Mouse (Mus musculus): ENCODE results near the gene Kif5c. TPM values are rescaled to one million over a fixed set of nuclear protein-coding genes. Genes with fewer than 3 reads are reported as not detected.

Kif5c gene
- polyA plus RNA-seq, 1 experiment from 2014 or later, result 1.1 TPM

DNA sequence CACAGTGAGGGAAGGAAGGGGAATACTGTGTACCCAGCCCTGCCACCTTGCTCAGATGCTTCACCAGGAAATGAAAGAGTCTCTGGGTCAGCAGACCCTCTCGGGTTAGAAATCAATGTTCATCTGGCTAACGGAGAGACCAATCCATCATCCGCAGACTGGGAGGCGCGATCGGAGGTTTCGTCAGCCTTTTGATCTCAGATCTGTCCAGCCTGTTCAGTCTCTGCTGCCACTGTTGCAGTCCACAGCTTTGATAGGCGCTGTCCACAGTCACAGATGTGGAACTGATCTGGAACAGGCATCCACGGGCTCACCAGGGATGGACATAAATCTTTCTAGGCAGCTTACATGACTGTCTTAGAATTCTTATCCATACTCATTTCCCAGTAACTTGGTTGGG lies 29.2 kb downstream of the Kif5c start:
- WGBS, result 26% methylated on average over 9 of the region's 9 CpGs
- Histone ChIP-seq H3K4me2 (ENCODE audit: low read length) (peak overlapping the region; percentile 45), H3K27ac (replicated peaks in 1 of 2; ENCODE audit: control insufficient read depth in 1 of 2, insufficient read depth in 1 of 2, low read depth in 2 of 2, low read length in 2 of 2) (no peak overlapping the region), H3K27me3 (ENCODE audit: control insufficient read depth, insufficient read depth, low read length) (no peaks in the 10 kb centered on the region), H3K4me1 (ENCODE audit: control insufficient read depth in 2 of 2, insufficient read depth in 2 of 2, low read length in 2 of 2) (peaks cover 7 to 18% of the 10 kb centered on the region in 2 experiments), H3K9me3 (ENCODE audit: control insufficient read depth, low read length) (no peaks in the 10 kb centered on the region), H3K4me3 (ENCODE audit: control insufficient read depth in 1 of 2, insufficient read depth in 1 of 2, low read depth in 1 of 2, low read length in 2 of 2) (no peak overlapping the region), H3K36me3 (ENCODE audit: control insufficient read depth, insufficient read depth, low read length) (no peaks in the 10 kb centered on the region), H3K9ac (ENCODE audit: low read length) (no peak overlapping the region)
- ATAC-seq (ENCODE audit: insufficient number of reproducible peaks, insufficient read depth, low FRiP score, low read depth), result 0 out of 2 replicates have a peak, but pooled peaks have one; percentile 31

DNA sequence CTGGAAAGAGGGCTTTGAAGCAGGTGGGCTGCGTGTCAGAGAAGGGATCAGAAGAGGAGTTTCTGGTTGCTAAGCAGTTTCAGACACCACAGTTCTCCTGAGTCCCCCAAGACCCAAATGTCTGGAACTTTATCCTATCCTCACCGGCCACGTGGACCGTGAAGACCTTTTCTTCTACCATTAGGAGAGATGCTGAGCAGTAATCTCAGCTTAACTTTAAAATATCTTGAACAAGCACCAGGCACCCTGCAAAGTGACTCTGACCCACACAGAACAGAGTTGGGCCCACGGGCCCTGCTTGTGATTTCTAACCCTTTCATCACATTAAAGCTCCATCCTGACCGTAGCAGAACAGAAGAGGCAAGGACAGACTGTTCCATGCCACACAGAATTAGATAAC lies 29.7 kb downstream of the Kif5c start:
- Histone ChIP-seq H3K4me3 (ENCODE audit: control insufficient read depth in 1 of 2, insufficient read depth in 1 of 2, low read depth in 1 of 2, low read length in 2 of 2) (no peak overlapping the region), H3K9me3 (ENCODE audit: control insufficient read depth, low read length) (no peaks in the 10 kb centered on the region), H3K9ac (ENCODE audit: low read length) (no peak overlapping the region), H3K36me3 (ENCODE audit: control insufficient read depth, insufficient read depth, low read length) (no peaks in the 10 kb centered on the region), H3K4me2 (ENCODE audit: low read length) (peak overlapping the region; percentile 45), H3K27ac (replicated peaks in 1 of 2; ENCODE audit: control insufficient read depth in 1 of 2, insufficient read depth in 1 of 2, low read depth in 2 of 2, low read length in 2 of 2) (no peak overlapping the region), H3K4me1 (ENCODE audit: control insufficient read depth in 2 of 2, insufficient read depth in 2 of 2, low read length in 2 of 2) (peaks cover 7 to 18% of the 10 kb centered on the region in 2 experiments), H3K27me3 (ENCODE audit: control insufficient read depth, insufficient read depth, low read length) (no peaks in the 10 kb centered on the region)
- 77% methylated on average over 6 of the region's 6 CpGs for WGBS
- no peak for ATAC-seq (ENCODE audit: insufficient number of reproducible peaks, insufficient read depth, low FRiP score, low read depth)

DNA sequence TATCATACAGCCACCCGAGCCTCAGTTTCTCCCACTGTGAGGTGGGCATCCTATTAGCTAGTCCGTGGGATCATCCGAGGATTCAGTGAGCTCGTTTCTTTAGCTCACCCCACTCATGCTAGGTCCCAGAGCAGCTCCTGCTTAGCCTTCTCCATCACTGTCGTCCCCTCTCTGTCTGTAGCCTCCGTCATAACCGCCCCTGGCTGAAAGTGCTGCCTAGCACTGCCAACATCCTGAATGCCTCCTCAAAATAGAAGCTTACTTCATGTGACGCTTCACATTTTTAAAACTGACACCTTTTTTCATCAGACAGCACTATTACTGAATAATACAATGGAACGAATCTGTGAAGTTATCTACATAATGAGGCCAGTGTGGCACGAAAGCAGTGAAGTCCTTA lies 30.1 kb downstream of the Kif5c start:
- Histone ChIP-seq H3K4me3 (ENCODE audit: control insufficient read depth in 1 of 2, insufficient read depth in 1 of 2, low read depth in 1 of 2, low read length in 2 of 2) (no peak overlapping the region), H3K9me3 (ENCODE audit: control insufficient read depth, low read length) (no peaks in the 10 kb centered on the region), H3K4me2 (ENCODE audit: low read length) (peak overlapping the region; percentile 24), H3K4me1 (ENCODE audit: control insufficient read depth in 2 of 2, insufficient read depth in 2 of 2, low read length in 2 of 2) (peaks cover 7 to 18% of the 10 kb centered on the region in 2 experiments), H3K27ac (replicated peaks in 1 of 2; ENCODE audit: control insufficient read depth in 1 of 2, insufficient read depth in 1 of 2, low read depth in 2 of 2, low read length in 2 of 2) (no peak overlapping the region), H3K9ac (ENCODE audit: low read length) (no peak overlapping the region), H3K27me3 (ENCODE audit: control insufficient read depth, insufficient read depth, low read length) (no peaks in the 10 kb centered on the region), H3K36me3 (ENCODE audit: control insufficient read depth, insufficient read depth, low read length) (no peaks in the 10 kb centered on the region)
- WGBS, result 40% methylated on average over 10 of the region's 10 CpGs
- no peak for ATAC-seq (ENCODE audit: insufficient number of reproducible peaks, insufficient read depth, low FRiP score, low read depth)

DNA sequence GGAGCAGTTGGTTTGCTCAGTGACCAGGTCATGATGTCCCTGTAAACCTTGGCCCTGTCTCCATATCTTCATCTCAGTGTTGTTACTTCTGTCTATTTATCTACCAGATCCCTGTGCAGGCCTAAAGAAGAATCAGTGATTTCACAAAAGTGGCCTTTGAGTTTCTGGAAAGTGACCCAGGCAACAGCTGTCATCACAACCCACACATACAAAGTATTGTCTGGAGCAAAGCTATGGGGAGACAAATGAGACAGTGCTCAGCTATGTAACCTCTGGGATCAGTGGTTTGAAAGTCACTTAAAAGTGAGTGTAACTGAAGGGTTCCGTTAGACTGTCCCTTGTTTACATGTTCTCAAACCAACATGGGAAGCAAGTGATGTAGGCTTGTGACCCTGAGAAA lies 32.6 kb downstream of the Kif5c start:
- Histone ChIP-seq H3K4me2 (ENCODE audit: low read length) (no peak overlapping the region), H3K9me3 (ENCODE audit: control insufficient read depth, low read length) (no peaks in the 10 kb centered on the region), H3K4me3 (ENCODE audit: control insufficient read depth in 1 of 2, insufficient read depth in 1 of 2, low read depth in 1 of 2, low read length in 2 of 2) (no peak overlapping the region), H3K36me3 (ENCODE audit: control insufficient read depth, insufficient read depth, low read length) (no peaks in the 10 kb centered on the region), H3K9ac (ENCODE audit: low read length) (no peak overlapping the region), H3K27ac (replicated peaks in 1 of 2; ENCODE audit: control insufficient read depth in 1 of 2, insufficient read depth in 1 of 2, low read depth in 2 of 2, low read length in 2 of 2) (no peak overlapping the region), H3K27me3 (ENCODE audit: control insufficient read depth, insufficient read depth, low read length) (no peaks in the 10 kb centered on the region), H3K4me1 (ENCODE audit: control insufficient read depth in 2 of 2, insufficient read depth in 2 of 2, low read length in 2 of 2) (peaks cover 7 to 18% of the 10 kb centered on the region in 2 experiments)
- no peak for ATAC-seq (ENCODE audit: insufficient number of reproducible peaks, insufficient read depth, low FRiP score, low read depth)
- WGBS, result 74% methylated on average over 1 of the region's 1 CpGs

DNA sequence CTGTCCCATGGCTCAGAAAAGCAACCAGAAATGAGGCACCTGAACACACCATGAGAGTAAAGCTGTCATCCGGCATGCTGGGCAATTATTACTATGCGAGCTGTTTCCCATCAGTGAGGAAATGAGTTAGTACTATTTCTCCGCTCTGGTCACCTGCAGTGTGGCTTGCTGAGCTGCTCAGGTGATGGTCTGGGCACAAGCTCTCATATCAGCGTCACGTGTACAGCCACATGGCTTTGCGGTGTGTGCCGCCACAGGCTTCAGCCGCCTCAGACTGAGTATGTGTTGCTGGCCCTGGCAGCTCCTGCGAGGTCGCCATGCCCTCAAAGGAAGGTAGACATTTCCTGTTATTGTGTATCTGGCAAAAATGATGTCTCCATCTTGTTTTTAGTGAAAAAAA lies 35.5 kb downstream of the Kif5c start:
- no peaks in the 10 kb centered on the region for H3K27me3 ChIP-seq (ENCODE audit: control insufficient read depth, insufficient read depth, low read length)
- no peak overlapping the region for H3K4me2 ChIP-seq (ENCODE audit: low read length)
- no peak overlapping the region for H3K4me3 ChIP-seq (ENCODE audit: control insufficient read depth in 1 of 2, insufficient read depth in 1 of 2, low read depth in 1 of 2, low read length in 2 of 2)
- no peaks in the 10 kb centered on the region for H3K9me3 ChIP-seq (ENCODE audit: control insufficient read depth, low read length)
- no peak overlapping the region for H3K9ac ChIP-seq (ENCODE audit: low read length)
- no peak overlapping the region for H3K27ac ChIP-seq (replicated peaks in 1 of 2; ENCODE audit: control insufficient read depth in 1 of 2, insufficient read depth in 1 of 2, low read depth in 2 of 2, low read length in 2 of 2)
- 77% methylated on average over 10 of the region's 10 CpGs for WGBS
- no peaks in the 10 kb centered on the region for H3K36me3 ChIP-seq (ENCODE audit: control insufficient read depth, insufficient read depth, low read length)
- ATAC-seq (ENCODE audit: insufficient number of reproducible peaks, insufficient read depth, low FRiP score, low read depth), result no peak
- peaks cover 0 to 5% of the 10 kb centered on the region in 2 experiments; a peak in 1 of 4 replicates for H3K4me1 ChIP-seq (ENCODE audit: control insufficient read depth in 2 of 2, insufficient read depth in 2 of 2, low read length in 2 of 2)

DNA sequence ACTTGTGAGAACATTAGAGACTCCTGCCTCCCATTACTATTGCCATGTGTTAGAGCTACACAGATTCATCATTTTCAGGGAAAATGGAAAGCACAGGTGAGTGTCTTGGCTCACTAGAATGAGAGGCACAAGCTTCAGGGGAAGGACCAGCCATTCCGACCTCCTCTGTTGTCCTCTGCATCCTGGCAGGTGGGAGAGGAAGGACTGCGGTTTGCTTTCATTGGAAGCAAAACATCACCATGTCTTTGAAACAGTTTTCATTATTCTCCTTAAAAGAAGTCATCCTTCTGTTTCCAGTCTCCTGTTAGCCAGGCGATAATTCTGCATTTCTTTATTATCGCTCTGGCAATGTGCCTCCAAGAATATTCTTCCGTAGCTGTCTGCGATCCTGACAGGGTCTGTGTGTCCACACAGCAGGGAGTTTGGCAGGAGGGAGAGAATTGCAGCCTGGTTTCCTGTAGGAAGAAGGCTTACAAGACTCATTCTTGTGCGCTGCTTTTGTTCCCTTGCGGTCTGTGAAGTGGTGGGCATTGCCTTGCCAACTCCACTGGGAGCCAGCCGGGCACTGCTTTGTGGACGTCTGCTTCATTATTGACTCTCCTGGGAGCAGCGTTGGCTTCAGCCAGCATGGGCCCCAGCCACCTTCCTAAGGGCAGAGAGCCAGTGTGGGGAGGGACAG lies 36.2 kb downstream of the Kif5c start:
- 61% methylated on average over 11 of the region's 11 CpGs for WGBS
- Histone ChIP-seq H3K27ac (replicated peaks in 1 of 2; ENCODE audit: control insufficient read depth in 1 of 2, insufficient read depth in 1 of 2, low read depth in 2 of 2, low read length in 2 of 2) (no peak overlapping the region), H3K27me3 (ENCODE audit: control insufficient read depth, insufficient read depth, low read length) (no peaks in the 10 kb centered on the region), H3K9ac (ENCODE audit: low read length) (no peak overlapping the region), H3K9me3 (ENCODE audit: control insufficient read depth, low read length) (no peaks in the 10 kb centered on the region), H3K4me3 (ENCODE audit: control insufficient read depth in 1 of 2, insufficient read depth in 1 of 2, low read depth in 1 of 2, low read length in 2 of 2) (no peak overlapping the region), H3K36me3 (ENCODE audit: control insufficient read depth, insufficient read depth, low read length) (no peaks in the 10 kb centered on the region), H3K4me1 (ENCODE audit: control insufficient read depth in 2 of 2, insufficient read depth in 2 of 2, low read length in 2 of 2) (no peaks in the 10 kb centered on the region), H3K4me2 (ENCODE audit: low read length) (no peak overlapping the region)
- no peak for ATAC-seq (ENCODE audit: insufficient number of reproducible peaks, insufficient read depth, low FRiP score, low read depth)

DNA sequence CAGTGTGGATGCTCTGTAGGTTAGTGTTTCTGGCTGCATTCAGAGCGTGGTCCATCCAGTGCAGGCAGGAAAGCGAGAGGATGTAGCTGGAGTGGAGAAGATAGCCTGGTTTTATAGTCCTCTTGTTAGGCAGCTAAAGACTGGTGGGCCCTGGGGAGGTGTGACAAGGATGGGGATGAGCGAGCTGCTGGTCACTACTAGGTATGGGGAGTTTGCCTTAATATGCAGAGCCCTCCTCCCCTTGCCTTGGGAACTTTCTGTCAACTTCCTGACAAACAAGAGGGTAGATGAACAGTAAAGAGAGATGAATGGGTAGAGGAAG lies 36.7 kb downstream of the Kif5c start:
- Histone ChIP-seq H3K27me3 (ENCODE audit: control insufficient read depth, insufficient read depth, low read length) (no peaks in the 10 kb centered on the region), H3K4me3 (ENCODE audit: control insufficient read depth in 1 of 2, insufficient read depth in 1 of 2, low read depth in 1 of 2, low read length in 2 of 2) (no peak overlapping the region), H3K9me3 (ENCODE audit: control insufficient read depth, low read length) (no peaks in the 10 kb centered on the region), H3K4me1 (ENCODE audit: control insufficient read depth in 2 of 2, insufficient read depth in 2 of 2, low read length in 2 of 2) (no peaks in the 10 kb centered on the region), H3K36me3 (ENCODE audit: control insufficient read depth, insufficient read depth, low read length) (no peaks in the 10 kb centered on the region), H3K9ac (ENCODE audit: low read length) (no peak overlapping the region), H3K27ac (replicated peaks in 1 of 2; ENCODE audit: control insufficient read depth in 1 of 2, insufficient read depth in 1 of 2, low read depth in 2 of 2, low read length in 2 of 2) (no peak overlapping the region), H3K4me2 (ENCODE audit: low read length) (no peak overlapping the region)
- ATAC-seq (ENCODE audit: insufficient number of reproducible peaks, insufficient read depth, low FRiP score, low read depth), result no peak
- WGBS, result 69% methylated on average over 3 of the region's 3 CpGs

DNA sequence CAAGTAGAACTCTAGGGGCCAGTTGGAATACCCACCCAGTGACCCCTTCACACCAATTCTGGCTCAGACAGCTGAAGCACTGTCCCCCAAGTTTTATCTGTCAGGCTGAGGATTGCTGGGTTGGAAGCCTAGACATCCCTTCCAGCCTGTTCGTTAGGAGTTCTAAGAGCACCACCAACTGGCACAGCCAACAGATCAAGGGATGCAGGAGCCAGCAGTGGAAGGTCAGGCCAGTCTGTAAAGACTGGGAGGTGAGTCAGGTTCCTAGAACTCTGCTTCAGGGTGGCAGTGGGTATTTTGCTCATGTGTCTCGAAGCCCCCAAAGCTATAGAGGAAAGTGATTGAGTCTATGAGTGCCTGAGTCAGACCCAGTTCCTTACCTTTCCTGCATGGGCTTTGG lies 37.9 kb downstream of the Kif5c start:
- H3K36me3 ChIP-seq (ENCODE audit: control insufficient read depth, insufficient read depth, low read length), result no peaks in the 10 kb centered on the region
- no peak overlapping the region for H3K4me2 ChIP-seq (ENCODE audit: low read length)
- 68% methylated on average over 2 of the region's 2 CpGs for WGBS
- no peak for ATAC-seq (ENCODE audit: insufficient number of reproducible peaks, insufficient read depth, low FRiP score, low read depth)
- H3K27me3 ChIP-seq (ENCODE audit: control insufficient read depth, insufficient read depth, low read length), result no peaks in the 10 kb centered on the region
- H3K27ac ChIP-seq (replicated peaks in 1 of 2; ENCODE audit: control insufficient read depth in 1 of 2, insufficient read depth in 1 of 2, low read depth in 2 of 2, low read length in 2 of 2), result no peak overlapping the region
- H3K4me3 ChIP-seq (ENCODE audit: control insufficient read depth in 1 of 2, insufficient read depth in 1 of 2, low read depth in 1 of 2, low read length in 2 of 2), result no peak overlapping the region
- H3K9ac ChIP-seq (ENCODE audit: low read length), result no peak overlapping the region
- H3K9me3 ChIP-seq (ENCODE audit: control insufficient read depth, low read length), result no peaks in the 10 kb centered on the region
- no peaks in the 10 kb centered on the region; a peak in 1 of 4 replicates for H3K4me1 ChIP-seq (ENCODE audit: control insufficient read depth in 2 of 2, insufficient read depth in 2 of 2, low read length in 2 of 2)

Data from heart, embryonic 14.5 days (tissue).